Mouse (Mus musculus) embryonic facial prominence, embryonic 14.5 days (tissue): ENCODE measurements around the gene Cbwd1. TPM values are rescaled to one million over a fixed set of nuclear protein-coding genes. Genes with fewer than 3 reads are reported as not detected.

Experiments
- ATAC-seq: fragments of 200-750 bp; cut with Nextera tagmentation; 2 replicates; pipeline ENCODE4 v1.8.0; 2017; ENCODE audit warnings: low read depth, moderate number of reproducible peaks, moderate TSS enrichment
- DNase-seq: peaks from one replicate; pipeline ENCODE4 v3.0.0-alpha.2; 2015; ENCODE audit warnings: low spot score
- H3K27ac ChIP-seq: fragments of 300-500 bp; sonication (generic); replicated peaks from 2 replicates; pipeline ENCODE4 v1.5.1; 2014; ENCODE audit warnings: low read depth, mild to moderate bottlenecking, low read length, moderate library complexity
- H3K27me3 ChIP-seq: fragments of 300-500 bp; sonication (generic); replicated peaks from 2 replicates; pipeline ENCODE4 v1.6.1; 2014; ENCODE audit warnings: low read length; ENCODE audit not compliant: control insufficient read depth, insufficient read depth
- H3K36me3 ChIP-seq: fragments of 300-500 bp; sonication (generic); 2 replicates; pipeline ENCODE4 v1.6.1; 2014; ENCODE audit warnings: low read length, mixed read lengths; ENCODE audit not compliant: control insufficient read depth, insufficient read depth
- H3K4me1 ChIP-seq: fragments of 300-500 bp; sonication (generic); 2 replicates; pipeline ENCODE4 v1.6.1; 2014; ENCODE audit warnings: antibody characterized with exemption, low read length; ENCODE audit not compliant: control insufficient read depth, insufficient read depth
- H3K4me2 ChIP-seq: fragments of 300-500 bp; sonication (generic); 2 replicates; pipeline ENCODE4 v1.6.1; 2014; ENCODE audit warnings: low read depth, mild to moderate bottlenecking, low read length, moderate library complexity, mixed read lengths
- H3K4me3 ChIP-seq: fragments of 300-500 bp; sonication (generic); 2 replicates; pipeline ENCODE4 v1.5.1; 2014; ENCODE audit warnings: low read depth, mild to moderate bottlenecking, low read length
- H3K9ac ChIP-seq: fragments of 300-500 bp; sonication (generic); 2 replicates; pipeline ENCODE4 v1.6.1; 2014; ENCODE audit warnings: low read depth, mild to moderate bottlenecking, low read length, moderate library complexity, mixed read lengths
- H3K9me3 ChIP-seq: fragments of 300-500 bp; sonication (generic); 2 replicates; pipeline ENCODE4 v1.6.1; 2016; ENCODE audit warnings: low read length; ENCODE audit not compliant: control insufficient read depth
- WGBS: fragments of 180-500 bp; shearing (Covaris S2); extraction: QIAGEN DNeasy Blood & Tissue Kit; methylation state at CpG from one replicate; pipeline ENCODE4 v1.1.7; 2014; 5-methylcytosine and 5-hydroxymethylcytosine counted together
- polyA plus RNA-seq: library from polyadenylated mRNA; unstranded; fragments of >200 nt; fragmentation: Nextera tagmentation; extraction: Ambion mirVana; gene quantifications from 2 replicates; pipeline ENCODE4 v1.2.1, GENCODE M21; 2014

Gene Cbwd1
- polyA plus RNA-seq, 1 experiment from 2014 or later, result 20.0 TPM

GRCm38 (mm10) chr19:24983857-24984498 is 22.6 kb upstream of the Cbwd1 start:
- DNase-seq (no peak), ATAC-seq (no peak)
- H3K27me3 ChIP-seq, result no peaks in the 10 kb centered on the region
- H3K9me3 ChIP-seq, result no peaks in the 10 kb centered on the region
- H3K4me1 ChIP-seq, result no peaks in the 10 kb centered on the region
- H3K36me3 ChIP-seq, result no peaks in the 10 kb centered on the region
- no peak overlapping the region for H3K4me3 ChIP-seq
- 68% methylated on average over 7 of the region's 7 CpGs for WGBS
- H3K27ac ChIP-seq, result no peak overlapping the region
- no peak overlapping the region for H3K9ac ChIP-seq
- no peak overlapping the region for H3K4me2 ChIP-seq

GRCm38 (mm10) chr19:24983050-24983449 is 21.6 kb upstream of the Cbwd1 start:
- Histone ChIP-seq H3K27me3 (no peaks in the 10 kb centered on the region), H3K36me3 (no peaks in the 10 kb centered on the region), H3K9me3 (no peaks in the 10 kb centered on the region), H3K4me2 (no peak overlapping the region), H3K4me1 (no peaks in the 10 kb centered on the region), H3K9ac (no peak overlapping the region), H3K27ac (no peak overlapping the region), H3K4me3 (no peak overlapping the region)
- WGBS, result 75% methylated on average over 4 of the region's 4 CpGs
- DNase-seq (no peak), ATAC-seq (no peak)

GRCm38 (mm10) chr19:24981294-24981693 is 19.9 kb upstream of the Cbwd1 start:
- no peaks in the 10 kb centered on the region for H3K36me3 ChIP-seq

GRCm38 (mm10) chr19:24978852-24979842 is 17.7 kb upstream of the Cbwd1 start:
- Histone ChIP-seq H3K4me2 (no peak overlapping the region), H3K36me3 (no peaks in the 10 kb centered on the region), H3K27me3 (no peaks in the 10 kb centered on the region), H3K9me3 (no peaks in the 10 kb centered on the region), H3K4me1 (no peaks in the 10 kb centered on the region), H3K4me3 (no peak overlapping the region), H3K9ac (no peak overlapping the region), H3K27ac (no peak overlapping the region)
- WGBS, result 89% methylated on average over 10 of the region's 10 CpGs
- DNase-seq, result no peak
- no peak for ATAC-seq

More at GRCm38 (mm10) chr19:24981294-24981693, 19.9 kb upstream of the Cbwd1 start:
- Histone ChIP-seq H3K9me3 (no peaks in the 10 kb centered on the region), H3K27ac (no peak overlapping the region), H3K27me3 (no peaks in the 10 kb centered on the region), H3K4me2 (no peak overlapping the region), H3K9ac (no peak overlapping the region), H3K4me1 (no peaks in the 10 kb centered on the region), H3K4me3 (no peak overlapping the region)
- DNase-seq, result peak; percentile 76
- 49% methylated on average over 8 of the region's 8 CpGs for WGBS
- ATAC-seq, result peak; percentile 47

- H3K9me3 ChIP-seq, result no peaks in the 10 kb centered on the region
- H3K4me1 ChIP-seq, result no peaks in the 10 kb centered on the region
- ATAC-seq (no peak), DNase-seq (no peak)
- H3K4me3 ChIP-seq, result no peak overlapping the region
- H3K36me3 ChIP-seq, result no peaks in the 10 kb centered on the region
- no peaks in the 10 kb centered on the region for H3K27me3 ChIP-seq
- H3K27ac ChIP-seq, result no peak overlapping the region
- WGBS, result 78% methylated on average over 11 of the region's 11 CpGs
- no peak overlapping the region for H3K9ac ChIP-seq
- no peak overlapping the region for H3K4me2 ChIP-seq
Measured at GRCm38 (mm10) chr19:24977991-24978390, 16.6 kb upstream of the Cbwd1 start.

- WGBS, result 72% methylated on average over 3 of the region's 3 CpGs
Measured at GRCm38 (mm10) chr19:24972701-24973390, 11.4 kb upstream of the Cbwd1 start.

GRCm38 (mm10) chr19:24971307-24971706 is 9.9 kb upstream of the Cbwd1 start:
- 76% methylated on average over 7 of the region's 7 CpGs for WGBS
- no peak overlapping the region for H3K27ac ChIP-seq
- no peak for ATAC-seq

More at GRCm38 (mm10) chr19:24972701-24973390, 11.4 kb upstream of the Cbwd1 start:
- Histone ChIP-seq H3K4me3 (no peak overlapping the region), H3K9me3 (no peaks in the 10 kb centered on the region), H3K4me2 (no peak overlapping the region), H3K36me3 (no peaks in the 10 kb centered on the region), H3K9ac (no peak overlapping the region), H3K27me3 (no peaks in the 10 kb centered on the region), H3K27ac (no peak overlapping the region), H3K4me1 (no peaks in the 10 kb centered on the region)
- DNase-seq (no peak), ATAC-seq (no peak)

GRCm38 (mm10) chr19:24966941-24967340 is 5.5 kb upstream of the Cbwd1 start:
- DNase-seq, result no peak
- WGBS, result 77% methylated on average over 2 of the region's 2 CpGs
- Histone ChIP-seq H3K4me3 (no peak overlapping the region), H3K4me1 (no peaks in the 10 kb centered on the region), H3K36me3 (no peaks in the 10 kb centered on the region), H3K27ac (no peak overlapping the region), H3K4me2 (no peak overlapping the region), H3K9ac (no peak overlapping the region), H3K27me3 (no peaks in the 10 kb centered on the region), H3K9me3 (no peaks in the 10 kb centered on the region)
- no peak for ATAC-seq

More at GRCm38 (mm10) chr19:24971307-24971706, 9.9 kb upstream of the Cbwd1 start:
- no peak for DNase-seq
- no peak overlapping the region for H3K4me3 ChIP-seq
- H3K36me3 ChIP-seq, result no peaks in the 10 kb centered on the region
- H3K4me1 ChIP-seq, result no peaks in the 10 kb centered on the region
- no peaks in the 10 kb centered on the region for H3K27me3 ChIP-seq
- H3K9me3 ChIP-seq, result no peaks in the 10 kb centered on the region
- no peak overlapping the region for H3K4me2 ChIP-seq
- no peak overlapping the region for H3K9ac ChIP-seq
